Mouse (Mus musculus): ENCODE measurements around the gene Marc1.

Gene Marc1

DNA sequence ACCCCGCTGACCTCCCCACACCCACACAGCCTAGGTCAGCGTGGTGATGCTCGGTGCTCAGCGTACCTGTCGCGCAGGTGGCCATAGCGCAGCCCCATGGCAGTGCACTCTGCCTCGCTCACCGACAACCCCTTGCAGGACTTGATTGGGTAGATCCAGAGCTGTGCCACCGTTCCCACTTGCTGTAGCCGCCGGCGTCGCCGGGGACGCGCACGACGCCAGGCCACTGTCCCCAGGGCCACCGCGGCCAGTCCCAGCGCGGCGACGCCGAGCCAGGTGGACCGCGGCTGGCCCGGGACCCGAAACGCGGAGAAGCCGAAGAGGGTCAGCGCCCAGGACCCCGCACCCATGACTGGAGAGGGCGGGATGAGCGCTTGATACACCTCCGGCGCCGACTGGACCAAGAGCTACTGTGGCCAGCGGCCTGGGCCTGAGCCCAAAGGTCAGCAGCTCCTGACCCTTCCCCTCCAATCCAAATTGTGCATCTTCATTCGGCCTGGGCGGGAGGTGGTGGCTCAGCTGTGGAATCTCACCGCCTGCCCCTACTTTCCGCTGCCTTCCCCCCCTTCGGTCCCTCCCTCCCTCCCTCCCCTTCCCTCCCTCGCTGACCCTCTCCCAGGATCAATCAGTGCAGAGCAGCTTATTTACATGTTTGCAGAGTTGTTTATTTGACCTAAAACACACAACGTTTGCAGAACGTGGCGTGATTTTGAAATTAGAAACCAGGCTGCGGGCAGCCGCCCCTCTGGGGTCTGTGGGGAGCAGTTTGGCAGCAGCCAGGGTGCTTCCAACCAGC, at the start of gene Marc1:
TSS of gene Marc1 (minus strand) at position 534 of the 796 bp plus-strand sequence.
- DNase-seq = no peak

DNA sequence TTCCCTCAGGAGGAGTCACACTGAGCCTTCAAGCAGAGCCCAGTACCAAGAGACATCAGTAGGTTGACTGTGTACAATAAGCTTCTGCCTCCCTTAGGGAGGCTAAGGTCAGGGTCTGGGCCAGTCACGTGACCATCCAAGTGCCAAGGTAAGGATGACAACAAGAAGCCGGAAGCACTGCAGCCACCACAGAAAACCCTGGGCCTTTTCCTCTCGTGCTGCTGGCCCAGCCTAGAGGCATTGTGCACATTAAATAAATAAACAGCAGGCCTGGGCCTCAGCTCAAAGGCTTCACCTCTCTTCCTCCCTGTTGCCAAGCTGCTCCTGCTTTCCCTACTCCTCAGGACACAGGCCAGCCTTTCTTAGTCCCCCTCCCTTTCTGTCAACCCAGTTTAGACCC, 49.2 kb upstream of the Marc1 start:
- DNase-seq = no peak

DNA sequence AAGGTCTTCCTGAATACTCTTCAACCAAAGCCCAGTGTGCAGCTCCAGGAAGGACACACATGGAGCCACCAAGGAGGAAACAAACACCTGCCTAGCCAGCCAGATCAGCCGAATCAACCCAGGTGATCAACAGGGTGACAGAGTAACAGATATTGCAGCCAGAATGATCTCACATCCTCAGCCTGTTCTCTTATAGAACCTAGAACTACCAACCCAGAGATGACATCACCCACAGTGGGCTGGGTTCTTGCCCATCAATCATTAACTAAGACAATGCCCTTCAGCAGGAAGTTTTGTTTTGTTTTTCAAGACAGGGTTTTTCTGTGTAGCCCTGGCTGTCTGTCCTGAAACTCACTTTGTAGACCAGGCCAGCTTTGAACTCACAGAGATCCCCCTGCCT, 47.1 kb upstream of the Marc1 start:
- DNase-seq = no peak

DNA sequence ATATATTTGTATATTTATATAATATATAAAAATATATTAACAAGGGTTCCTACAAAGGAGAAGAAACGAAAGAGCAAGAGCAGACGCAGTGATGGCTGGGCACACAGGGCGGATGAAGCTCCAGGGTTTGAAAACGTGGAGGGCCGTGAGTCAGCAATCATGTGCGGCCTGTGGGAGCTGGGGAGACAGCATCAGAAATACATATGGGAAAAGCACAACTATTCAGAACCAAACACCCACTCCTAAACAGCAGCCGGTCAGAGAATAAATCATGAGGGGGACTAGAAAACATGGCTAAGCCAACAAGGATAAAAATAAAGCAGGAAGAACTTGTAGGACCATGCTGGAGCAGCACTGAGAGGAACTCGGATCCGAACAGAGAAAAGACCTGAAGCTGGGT, 46.1 kb upstream of the Marc1 start:
- DNase-seq = no peak

DNA sequence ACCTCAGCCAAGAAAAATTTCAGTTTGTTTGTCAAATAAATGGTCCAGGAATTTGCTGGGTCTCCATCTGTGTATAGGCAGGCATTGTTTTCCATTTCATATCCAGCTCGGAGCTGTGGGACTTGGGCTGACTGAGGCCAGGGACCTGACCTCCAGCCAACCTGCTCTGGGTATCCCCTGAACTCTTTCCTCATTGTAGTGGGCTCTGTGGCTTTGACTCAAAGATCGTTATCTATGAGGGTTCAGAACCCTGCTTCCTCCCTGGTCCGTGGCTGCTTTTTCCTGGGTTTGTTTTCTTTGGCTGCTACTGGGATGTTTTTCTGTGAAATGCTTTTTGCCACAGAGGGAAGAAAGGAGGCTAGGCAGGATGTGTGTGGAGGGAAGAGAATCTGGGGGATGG, 42.8 kb upstream of the Marc1 start:
- no peak for DNase-seq

DNA sequence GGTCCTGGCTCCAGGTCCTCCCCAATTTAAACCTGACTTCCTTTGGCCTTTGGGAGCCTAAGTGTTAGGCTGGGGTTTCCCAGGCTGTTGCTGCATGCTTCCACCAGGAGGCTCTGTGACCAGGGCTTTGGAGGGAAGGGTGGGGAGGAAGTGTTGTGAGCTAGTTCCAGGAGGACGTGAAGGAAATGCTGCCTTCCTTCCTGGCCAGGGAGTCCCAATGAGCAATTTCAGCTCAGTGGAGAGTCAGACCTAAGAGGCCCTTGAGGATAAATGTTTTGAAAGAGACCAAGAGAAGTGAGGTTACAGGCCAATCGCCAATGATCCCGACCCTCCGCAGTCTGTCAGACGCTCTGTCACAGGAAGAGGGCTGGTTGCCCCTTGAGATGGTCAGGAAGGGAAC, 42.2 kb upstream of the Marc1 start:
- DNase-seq = peak; percentile 60 to 69

DNA sequence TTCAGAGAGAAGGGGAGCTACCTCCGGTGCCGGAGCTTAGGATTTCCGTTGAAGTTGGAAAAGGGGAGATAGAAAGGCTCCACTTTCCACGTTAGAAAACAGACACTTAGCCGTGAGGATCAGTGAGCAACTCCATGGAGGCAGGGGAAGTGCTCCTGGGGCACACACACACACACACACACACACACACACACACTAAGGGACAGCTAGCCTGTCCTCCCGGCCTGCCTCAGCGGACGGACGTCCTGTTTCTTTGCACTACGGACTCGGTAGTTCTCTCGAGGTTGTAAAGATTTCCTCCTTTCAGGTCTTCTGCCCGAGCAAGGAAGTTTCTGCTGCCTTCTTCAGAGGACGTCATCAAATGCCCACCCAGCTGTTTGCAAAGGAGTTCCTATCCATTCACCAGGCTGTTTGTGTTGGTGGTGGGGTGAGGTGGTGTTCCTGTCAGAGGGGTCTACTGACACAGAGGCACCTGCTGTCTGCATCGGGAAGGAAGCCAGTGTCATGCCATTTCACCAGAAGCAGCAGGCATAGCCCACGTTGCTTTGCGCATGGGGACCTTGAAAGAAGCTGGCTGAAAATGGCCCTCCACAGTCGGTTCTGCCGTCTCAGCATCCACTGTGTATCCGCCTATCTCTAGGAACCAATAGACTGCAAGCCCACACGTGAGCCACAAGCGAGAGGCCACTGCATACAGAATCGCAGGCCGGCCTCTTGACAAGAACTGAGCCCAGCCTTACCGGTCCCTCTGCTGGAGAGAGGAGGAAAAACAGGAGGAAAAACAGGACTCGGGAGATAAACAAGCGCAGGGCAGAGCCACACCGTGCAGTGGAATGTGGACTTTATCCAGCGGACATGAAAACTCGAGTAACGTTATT, 40.9 kb upstream of the Marc1 start:
- peak; percentile 62 to 68 for DNase-seq

DNA sequence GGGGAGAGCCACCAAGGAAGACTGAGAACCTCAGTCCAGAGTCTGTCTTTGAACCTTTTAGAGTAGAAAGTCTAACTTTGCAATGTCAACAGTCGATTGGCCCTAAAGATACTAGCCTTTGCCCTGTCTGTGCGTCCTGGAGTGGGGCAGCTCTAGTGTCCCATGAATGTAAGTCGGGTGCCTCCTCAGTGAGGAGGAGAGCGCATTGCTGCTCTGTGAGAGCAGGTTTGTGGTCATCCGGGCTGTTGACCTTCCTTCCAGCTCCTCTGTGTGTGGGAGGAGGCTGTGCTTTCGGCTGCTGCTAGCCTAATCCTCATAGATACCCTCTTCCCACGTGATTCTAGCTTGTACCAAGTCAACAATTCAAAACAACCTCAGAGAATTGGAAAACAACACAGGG, 40.1 kb upstream of the Marc1 start:
- no peak for DNase-seq

DNA sequence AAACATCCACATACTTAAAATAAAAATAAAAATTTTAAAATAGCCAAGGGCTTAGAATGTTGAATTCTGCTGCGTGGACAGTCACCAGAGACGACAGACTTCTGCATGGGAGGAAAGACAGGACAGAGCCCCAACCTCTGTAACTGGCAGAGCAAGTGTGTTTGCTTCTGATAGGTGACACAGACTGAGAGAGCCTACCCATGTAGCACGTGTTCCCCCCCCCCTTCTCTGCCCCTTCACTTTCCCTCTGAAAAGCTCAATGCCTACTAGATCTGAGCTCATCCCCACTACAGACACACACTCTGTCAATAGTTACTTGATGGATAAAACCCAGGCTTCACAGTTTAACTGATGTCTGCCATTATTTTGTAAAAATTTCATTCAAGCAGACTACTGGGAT, 35.9 kb upstream of the Marc1 start:
- DNase-seq = no peak

DNA sequence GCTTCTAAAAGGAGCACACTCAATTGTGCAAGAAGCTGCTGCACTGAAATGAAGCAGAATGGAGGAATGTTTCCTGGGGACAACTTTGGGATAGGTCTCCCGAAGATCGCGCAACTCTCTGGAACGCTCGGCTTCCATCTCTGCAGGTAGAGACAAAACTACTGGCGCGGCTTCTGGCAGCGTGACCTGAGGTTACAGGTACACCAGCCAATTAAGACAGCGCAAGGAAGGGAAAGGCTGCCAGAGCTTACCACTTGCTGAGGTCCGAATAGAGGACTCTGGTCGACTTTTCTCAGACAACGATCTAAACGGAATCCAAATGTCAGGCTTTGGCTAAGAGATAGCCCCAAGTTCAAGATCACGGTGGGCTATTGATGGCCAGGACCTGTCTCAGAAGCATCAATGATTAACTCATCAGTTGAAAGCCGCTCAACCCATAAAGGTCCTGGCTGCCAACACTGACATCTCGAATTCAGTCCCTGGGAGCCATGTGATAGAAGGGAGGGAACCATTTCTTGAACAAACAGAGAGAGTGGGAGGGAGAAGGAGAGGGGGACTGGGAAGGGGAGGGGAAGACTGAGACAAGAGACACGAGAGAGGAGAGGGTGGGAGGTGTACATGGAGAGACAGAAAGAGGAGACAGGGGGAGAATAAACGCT, 35.1 kb upstream of the Marc1 start, which contains the start of gene Marc2:
TSS of gene Marc2 (minus strand) at position 360 of the 659 bp plus-strand sequence.
- DNase-seq = no peak

DNA sequence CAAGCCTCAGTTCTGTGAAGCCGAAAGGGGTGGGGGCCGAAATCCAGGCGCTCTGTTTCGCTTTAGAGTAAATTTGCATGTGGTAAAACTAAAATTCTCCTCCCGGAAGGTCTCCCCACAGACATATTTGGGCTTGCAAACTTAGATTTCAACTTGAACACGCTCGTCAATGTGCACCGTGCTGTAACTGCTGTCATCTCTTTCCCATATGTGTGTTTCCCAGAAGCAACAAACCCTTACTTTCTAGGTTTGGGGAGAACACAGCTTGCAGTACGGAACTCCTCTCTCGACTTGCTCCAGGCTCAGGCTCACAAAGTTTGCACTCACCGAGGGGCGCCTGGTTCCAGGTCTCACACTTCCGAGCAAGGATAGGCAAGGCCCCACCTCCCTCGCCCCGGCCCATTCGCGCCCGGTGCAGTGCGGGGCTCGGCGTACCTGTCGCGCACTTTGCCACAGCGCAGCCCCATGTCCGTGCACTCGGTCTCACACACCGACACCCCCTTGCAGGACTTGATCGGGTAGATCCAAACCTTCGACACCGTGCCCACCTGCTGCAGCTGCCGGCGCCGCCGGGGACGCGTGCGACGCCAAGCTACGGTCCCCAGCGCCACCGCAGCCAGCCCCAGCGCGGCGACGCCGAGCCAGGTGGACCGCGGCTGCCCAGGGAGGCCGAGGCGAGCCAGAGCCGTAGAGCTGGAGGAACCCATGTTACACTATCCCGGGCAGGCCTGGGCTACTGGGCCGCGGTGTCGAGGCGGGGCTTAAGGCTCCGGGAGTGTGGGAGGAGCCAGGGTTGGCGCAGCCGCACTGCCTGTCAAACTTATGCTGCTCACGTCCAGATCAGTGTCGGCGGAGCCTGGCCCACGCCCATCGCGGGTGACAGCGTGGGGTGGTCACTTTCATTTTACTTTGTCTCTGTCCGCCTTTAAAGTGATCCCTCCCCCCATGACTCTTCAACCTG, 34.3 kb upstream of the Marc1 start:
- DNase-seq = peak; percentile 89 to 90

DNA sequence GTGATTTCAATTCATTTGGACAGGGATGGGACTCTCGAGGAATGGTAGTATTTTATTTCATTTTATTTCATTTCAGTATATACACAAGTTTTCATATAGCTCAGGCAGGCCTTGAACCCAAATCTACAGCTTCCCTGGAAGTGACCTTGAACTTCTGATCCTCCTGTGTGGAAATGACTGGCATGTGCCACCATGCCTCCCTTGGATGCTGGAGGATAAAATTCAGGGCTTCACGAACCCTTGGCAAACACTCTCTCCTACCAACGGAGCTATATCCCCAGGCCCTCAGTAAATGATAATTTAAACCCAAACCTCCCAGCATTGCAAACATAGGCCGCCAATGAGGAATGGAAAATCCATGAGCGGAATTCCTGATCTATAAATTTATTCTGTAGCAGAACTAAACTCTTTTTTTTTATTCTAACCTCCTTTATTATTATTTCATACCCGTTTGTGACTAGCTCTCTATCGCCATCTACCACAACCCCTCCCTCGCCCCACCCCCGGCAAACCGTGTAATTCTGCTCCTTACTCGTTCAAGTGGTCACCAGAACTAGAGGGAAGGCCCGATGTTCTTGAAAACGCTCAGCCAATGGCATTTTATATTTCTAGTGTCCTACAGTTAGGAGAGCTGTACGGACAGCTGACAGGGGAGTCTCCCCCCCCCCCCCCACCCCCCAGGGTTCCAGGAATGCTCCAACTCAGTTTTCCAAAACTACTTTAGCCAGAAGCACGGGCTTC, 33.4 kb upstream of the Marc1 start:
- peak; percentile 29 to 46 for DNase-seq

DNA sequence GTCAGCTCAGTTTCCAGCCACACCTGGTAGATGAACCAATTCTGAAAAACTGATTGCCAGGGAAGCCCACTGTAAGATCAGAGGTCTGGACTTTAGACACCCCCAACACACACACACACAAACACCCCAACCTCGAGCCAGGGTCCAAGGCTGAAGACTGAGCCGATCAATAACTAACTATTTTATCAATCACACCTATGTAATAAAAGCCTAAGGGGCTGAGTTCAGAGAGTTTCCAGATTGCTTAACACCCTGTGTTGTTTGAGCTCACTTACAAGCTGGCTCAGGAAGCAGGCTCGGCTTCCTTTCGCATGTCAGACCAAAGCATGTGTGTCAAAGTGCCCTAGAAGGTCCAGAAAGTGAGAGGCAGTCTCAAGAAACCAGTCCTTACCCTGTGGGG, 26.5 kb upstream of the Marc1 start:
- DNase-seq = no peak

DNA sequence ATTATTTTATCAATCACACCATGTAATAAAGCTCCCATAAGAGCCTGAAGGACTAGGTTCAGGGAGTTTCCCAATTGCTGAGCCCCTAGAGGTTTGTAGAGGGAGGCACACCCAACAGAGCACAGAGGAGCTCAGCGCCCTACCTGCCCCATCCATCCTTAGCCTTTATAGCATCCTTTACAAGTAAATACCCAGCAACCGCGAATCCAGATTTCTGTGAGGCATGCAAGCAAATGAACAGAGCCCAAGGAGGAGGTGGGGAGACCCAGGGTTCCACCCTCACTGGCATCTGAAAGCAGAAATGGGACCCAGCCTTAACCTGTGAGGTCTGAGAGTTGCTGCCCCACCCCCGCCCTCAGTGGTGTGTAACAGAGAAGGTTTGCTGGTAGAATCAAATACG, 25.2 kb upstream of the Marc1 start:
- DNase-seq = no peak

DNA sequence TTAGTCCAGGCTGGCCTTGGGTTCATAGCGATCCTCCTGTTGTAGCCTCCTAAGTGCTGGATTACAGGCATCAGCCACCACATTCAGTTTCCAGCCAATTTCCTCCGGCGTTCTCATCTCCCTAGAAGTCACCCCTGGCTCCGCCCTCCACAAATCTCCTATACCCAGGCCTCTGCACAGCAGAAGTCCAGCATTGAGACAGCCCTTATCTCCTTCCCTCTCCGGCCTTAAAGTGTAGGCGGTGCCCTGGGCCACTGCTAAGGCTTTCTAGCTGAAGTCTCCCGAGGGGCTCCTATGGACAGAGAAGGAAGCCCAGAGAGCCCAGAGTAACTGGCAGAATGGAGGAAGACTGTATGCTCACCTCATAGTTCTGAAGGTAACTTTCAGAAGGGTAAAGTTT, 22.4 kb upstream of the Marc1 start:
- DNase-seq = no peak

DNA sequence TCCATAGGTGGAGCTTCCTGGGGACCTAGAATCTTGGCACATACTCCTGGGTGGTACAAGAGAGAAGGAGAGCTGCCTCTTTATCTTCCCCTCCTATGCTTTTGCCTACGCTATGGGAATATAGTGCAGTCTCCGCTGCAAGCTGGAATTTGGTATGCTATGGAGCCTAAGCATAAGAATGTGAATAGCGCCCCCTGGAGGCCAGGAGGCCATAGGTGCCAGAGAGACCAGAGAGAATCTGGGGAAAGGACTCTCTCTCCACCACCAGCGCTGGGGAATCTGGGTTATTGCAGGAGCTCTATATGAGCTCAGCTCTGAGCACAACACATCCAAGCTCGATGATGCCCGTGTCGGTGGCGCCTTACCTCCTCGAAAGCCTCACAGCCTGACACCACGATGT, 21.1 kb upstream of the Marc1 start:
- peak; percentile 51 to 56 for DNase-seq

DNA sequence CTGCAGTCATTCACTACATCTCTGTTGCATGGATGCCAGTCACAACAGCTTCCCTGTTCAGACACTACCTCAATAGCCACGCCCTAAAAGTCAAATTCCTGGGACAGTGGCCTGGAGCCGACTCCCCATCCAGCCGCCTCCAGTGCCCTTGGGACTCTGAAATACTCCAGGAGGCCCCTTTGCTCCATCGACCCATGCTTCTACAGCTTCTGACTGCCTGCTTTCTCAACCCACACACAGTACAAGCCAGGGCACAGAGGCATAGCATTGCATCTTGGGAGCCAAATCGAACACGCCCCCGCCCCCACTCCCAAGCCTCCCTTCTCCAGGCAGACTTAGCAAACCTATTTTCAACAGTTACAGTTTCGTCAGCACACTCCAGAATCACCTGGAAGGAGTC, 18.8 kb upstream of the Marc1 start:
- DNase-seq = no peak

DNA sequence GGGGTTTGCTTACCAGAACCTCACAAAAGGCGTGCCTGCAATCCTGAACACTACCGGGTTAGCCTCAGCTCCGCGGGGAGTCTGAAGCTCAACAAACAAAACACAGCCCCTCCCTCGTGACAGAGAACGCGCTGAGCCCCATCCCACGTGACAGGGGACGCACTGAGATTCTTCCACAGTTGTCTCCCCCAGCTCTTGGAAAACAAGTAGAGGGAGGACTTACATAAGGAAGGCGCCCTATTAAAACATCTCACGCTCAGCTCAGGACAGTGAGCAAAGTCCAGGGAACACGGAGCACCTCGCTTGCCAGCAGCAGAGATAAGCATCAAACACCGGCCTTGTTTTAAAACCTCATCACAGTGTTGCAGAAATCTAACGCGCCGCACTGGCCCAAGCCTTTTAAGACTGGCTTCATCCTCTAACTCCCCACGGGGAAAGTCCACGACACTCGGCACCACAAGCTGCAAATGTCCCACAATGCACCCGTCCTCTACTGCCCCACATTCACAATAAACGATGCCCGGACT, 16.1 kb upstream of the Marc1 start:
- no peak for DNase-seq

DNA sequence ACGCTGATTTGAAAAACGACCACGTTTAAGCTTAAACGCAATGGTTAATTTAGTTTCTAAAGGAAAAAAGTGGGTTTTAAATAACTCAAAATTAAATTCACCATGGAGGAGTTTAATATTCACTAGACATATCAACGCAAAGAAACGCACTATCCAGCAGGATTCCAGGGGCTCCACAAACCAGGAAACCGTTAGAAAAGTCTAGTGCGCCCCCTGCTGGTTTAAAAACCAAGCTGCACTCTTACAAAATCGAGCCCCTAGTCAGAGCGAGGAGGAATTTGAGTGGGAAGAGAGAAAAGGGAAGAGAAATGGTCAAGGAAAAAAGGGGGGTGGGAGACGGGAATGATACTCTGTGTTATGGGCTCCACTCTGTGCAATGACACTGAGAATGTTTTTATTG, 14.0 kb upstream of the Marc1 start:
- peak; percentile 47 to 49 for DNase-seq

DNA sequence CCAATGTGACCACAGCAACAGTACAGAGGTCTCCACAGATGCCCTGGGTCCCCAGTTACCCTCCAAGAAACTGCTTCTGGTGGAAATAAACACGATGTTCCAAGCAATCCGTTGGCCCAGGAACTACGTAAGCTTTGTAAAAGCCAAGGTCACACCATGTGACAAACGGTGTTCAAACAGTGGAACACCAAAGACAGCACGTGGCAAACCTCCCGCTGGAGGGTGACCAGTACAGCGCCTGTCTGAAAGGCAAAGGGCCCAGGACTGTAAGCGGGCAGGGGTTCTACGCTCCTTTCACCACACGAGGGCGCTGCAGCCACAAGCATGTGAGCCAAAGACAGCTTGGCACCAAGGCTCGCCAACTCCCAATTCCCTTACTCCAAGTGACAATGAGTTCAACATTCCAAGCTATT, 13.3 kb upstream of the Marc1 start:
- DNase-seq = peak; percentile 89

DNA sequence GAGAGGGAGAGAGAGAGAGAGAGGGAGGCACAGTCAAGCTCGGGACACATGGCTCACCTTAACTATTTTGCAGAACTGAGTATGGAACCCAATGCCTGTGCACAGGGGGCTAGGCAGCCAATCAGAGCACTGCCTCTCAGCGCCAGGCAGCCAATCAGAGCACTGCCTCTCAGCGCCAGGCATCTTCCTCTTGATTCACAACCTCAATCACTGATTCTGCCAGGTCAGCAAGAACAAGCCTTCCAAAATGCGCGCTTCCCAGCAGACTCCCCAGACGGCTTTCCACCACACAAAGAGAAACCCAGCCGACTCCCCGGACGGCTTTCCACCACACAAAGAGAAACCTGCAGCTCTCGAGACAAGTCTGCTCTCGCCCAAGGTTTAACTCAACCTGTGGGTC, 11.6 kb upstream of the Marc1 start:
- DNase-seq = no peak
